Mouse (Mus musculus): ENCODE measurements at regions not wholly inside any gene's neighbourhood (a gene's known extent, or its start where the extent isn't known, plus 50 kb on each side); places are given as distances from the start of the nearest gene placed in this dataset.
"Not testable (repeated sequence)": the region's sequence is repeated elsewhere in the genome, so short reads cannot be mapped to it uniquely, and the experiment has no call there.

- no peak for DNase-seq (ENCODE audit: low read depth, low spot score)
Measured at GRCm38 (mm10) chr2:78418561-78419338, 449.2 kb upstream of the Ube2e3 start.

DNA sequence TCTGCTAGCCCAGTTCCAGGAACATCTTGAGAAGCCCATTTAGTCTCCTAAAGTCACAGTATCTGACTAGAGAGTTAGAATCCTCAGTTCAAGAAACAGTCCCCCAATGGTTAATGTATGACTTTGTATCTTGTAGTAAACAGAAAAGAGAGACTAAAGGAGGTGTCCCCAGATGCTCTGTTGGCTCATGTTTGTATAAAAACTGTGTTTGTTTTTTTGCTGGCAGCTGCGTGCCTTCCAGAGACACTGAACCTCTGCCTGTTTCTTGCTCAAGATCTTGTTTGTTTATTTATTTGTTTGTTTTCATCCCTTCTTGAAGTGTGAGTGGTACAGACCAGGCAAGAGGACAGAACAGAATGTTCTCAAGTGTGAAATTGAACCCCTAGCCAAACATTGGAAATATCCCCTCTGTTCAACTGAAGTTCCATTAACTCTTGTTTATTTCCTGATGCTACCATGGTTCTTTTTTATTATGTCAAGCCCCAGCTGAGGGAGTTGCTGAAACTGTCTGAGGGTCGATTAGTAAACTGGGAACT, 451.3 kb upstream of the Ube2e3 start:
- no peak for DNase-seq (ENCODE audit: low read depth, low spot score)

- no peak for DNase-seq (ENCODE audit: low read depth, low spot score)
Measured at GRCm38 (mm10) chr2:78412985-78413384, 454.9 kb upstream of the Ube2e3 start.

- DNase-seq (ENCODE audit: low read depth, low spot score): no peak
Measured at GRCm38 (mm10) chr2:78403890-78404289, 457.7 kb upstream of the Cwc22 start.

GRCm38 (mm10) chr2:78399236-78399635, 453.1 kb upstream of the Cwc22 start:
- DNase-seq (ENCODE audit: low read depth, low spot score): no peak

- DNase-seq (ENCODE audit: low read depth, low spot score): no peak
Measured at GRCm38 (mm10) chr2:78396924-78397323, 450.7 kb upstream of the Cwc22 start.

DNA sequence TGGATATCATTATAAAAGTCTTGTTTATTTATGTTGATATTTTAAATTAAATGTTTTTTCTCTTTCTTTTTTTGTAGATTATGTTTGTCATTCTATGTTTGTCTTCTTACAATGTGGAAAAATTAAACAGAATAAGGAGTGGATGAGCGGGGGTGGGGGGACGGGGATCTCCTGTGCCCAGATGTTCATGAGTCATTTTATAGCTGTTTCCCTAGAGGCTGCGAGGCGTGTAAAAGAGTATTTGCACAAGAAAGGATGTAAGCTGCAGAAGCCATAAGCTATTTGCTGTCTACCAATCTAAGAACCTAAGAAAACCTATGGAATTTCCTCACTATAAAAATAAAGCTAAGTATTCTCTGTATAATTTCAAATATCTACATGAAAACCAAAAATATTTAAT, 446.9 kb upstream of the Cwc22 start:
- no peak for DNase-seq (ENCODE audit: low read depth, low spot score)

- DNase-seq (ENCODE audit: low read depth, low spot score): no peak
Measured at GRCm38 (mm10) chr2:78392425-78392824, 446.2 kb upstream of the Cwc22 start.

GRCm38 (mm10) chr2:78388001-78388400, 441.8 kb upstream of the Cwc22 start:
- no peak for DNase-seq (ENCODE audit: low read depth, low spot score)

GRCm38 (mm10) chr2:78381234-78381633, 435.1 kb upstream of the Cwc22 start:
- DNase-seq (ENCODE audit: low read depth, low spot score): no peak

DNA sequence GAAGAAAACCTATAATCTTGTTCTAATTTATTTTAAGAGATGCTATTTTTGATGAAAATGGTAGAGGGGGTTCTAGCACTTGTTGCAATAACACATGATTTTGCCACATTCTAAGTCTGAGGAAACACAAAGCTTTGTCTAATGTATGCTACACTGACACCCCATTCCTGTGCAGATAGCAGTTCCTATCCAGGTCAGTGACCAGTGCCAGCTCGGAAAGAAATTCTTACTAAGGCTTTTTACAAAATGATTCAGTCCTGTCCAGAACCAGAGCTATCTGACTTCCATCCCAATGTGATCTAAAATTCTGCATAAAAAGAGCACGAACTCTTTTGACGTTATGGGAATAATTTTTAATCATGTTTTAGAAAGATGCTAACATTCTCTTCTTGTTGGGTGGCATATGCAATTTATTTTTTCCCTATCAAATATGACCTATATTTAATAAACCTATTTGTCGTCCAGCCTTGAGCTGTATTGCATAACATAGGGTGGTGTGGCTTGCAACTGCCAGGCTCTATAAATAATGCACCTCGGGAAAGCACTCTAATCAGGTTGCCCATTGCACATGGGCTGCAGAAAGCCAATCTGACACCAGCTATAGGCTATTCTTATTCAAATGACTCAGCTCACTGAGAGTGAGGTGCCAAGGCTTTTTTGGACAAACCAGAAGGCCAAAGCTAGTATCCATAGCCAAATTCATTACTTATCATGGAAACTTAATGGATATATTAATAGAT, 385.7 kb upstream of the Cwc22 start:
- DNase-seq (ENCODE audit: low read depth, low spot score): no peak

- no peak for DNase-seq (ENCODE audit: low read depth, low spot score)
Measured at GRCm38 (mm10) chr2:78326091-78326490, 379.9 kb upstream of the Cwc22 start.

- DNase-seq (ENCODE audit: low read depth, low spot score): no peak
Measured at GRCm38 (mm10) chr2:78322216-78322965, 376.2 kb upstream of the Cwc22 start.

DNA sequence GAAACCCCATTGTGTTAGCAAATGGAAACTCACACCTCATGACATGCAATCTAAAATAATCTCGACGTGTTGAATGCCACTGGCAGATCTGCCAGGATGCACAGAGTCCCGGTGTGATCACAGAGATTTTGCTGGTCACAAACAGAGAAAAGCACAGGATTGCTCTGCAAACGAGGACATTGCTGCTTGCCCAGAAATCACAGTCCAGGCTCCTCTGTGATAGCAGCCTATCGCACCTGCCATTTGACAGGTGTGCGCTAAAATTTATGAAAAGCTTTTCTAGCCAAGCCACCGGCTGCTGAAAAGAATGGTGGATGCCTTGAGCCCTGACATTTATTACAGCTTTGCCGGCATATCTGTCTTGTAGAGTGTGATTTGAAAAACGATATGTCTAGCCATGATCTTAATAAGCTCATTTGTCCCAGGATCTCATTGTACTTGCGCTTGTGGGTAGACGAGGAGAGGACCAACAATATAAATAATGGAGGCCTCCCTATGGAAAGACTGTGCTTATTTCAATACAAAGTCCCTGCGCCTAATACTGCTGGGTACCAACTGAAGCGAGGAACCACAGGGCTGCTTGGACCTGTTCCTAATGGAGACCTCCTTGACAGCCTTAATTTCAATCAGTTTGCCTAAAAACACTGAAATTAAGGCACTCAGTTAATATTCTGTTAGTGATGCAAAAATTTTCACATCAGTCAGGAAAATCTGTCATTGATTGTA, 365.8 kb upstream of the Cwc22 start:
- DNase-seq (ENCODE audit: low read depth, low spot score): no peak

GRCm38 (mm10) chr2:78309361-78309760, 363.2 kb upstream of the Cwc22 start:
- no peak for DNase-seq (ENCODE audit: low read depth, low spot score)

DNA sequence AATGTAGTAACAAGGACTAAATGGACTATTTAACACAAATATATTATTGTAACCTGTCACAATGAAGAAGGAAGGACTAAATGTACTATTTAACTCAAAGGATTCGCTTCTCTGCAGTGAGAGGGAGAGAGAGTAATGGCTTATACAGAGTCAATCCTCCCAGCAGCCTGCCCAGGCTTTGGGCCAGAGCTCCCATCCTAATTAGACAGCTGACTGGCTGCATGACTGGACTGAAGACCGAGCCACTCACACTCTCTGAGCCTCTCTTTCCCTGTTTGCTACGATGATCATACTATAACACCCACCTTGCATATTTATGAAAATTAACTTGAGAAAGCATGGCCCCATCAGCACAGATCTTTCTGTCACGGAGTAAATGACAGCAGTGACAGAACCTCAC, 360.7 kb upstream of the Cwc22 start:
- DNase-seq (ENCODE audit: low read depth, low spot score): no peak

DNA sequence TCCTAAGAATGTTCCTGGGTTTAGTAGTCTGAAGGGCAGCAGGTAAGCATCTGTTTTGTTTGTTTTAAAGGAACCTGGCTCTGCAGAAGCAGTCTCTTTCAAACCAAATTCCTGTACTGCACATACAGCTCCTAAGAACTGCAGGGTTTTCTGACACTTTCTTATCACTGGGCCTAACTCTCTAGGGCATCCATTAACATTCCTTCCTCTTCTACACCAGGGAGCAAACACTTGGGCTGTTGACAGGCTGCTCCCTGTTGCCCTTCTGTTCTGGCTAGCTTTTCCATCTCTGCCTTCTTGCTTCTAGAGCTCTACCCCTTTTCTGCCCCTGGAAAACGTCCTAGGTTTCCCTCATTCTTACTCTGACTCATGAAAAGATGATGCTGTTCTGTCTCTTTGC, 345.5 kb upstream of the Cwc22 start:
- no peak for DNase-seq (ENCODE audit: low read depth, low spot score)

GRCm38 (mm10) chr2:78284806-78285205, 338.6 kb upstream of the Cwc22 start:
- DNase-seq (ENCODE audit: low read depth, low spot score): no peak

GRCm38 (mm10) chr2:78283605-78284004, 337.4 kb upstream of the Cwc22 start:
- DNase-seq (ENCODE audit: low read depth, low spot score): no peak

GRCm38 (mm10) chr2:78281846-78282245, 335.7 kb upstream of the Cwc22 start:
- not testable (repeated sequence) for DNase-seq (ENCODE audit: low read depth, low spot score)

DNA sequence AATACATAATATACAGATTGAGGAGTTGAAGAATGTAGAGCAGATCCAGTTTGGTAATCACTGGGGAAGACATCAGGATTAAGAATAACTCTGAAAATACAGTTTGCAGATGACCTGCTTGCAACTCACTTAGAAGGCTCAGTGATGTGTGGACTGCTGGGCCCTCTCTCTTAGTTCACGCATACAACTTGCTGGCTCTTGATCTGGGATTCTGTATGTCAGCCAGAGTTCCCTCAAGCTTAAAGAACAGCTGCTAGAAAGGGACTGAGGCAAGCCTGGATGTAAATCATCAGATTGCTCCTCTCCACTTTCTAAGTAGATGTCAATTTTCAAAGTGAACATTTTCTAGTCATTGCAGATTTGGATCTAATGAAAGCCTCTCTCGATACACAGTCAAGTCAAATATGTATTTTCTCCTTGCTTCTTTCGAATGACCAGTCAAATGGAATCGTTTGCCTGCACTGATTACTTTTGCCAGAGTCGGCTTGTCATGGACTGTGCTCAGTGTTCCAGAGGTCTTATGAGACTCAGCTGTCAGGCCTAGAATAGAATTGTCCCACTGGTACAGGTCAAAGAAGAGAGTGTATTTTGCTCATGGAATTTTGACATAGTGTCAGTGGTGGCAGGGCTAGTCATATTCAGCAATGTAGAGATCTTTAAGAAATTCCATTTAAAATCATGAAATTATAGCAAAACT, 334.2 kb upstream of the Cwc22 start:
- DNase-seq (ENCODE audit: low read depth, low spot score): no peak
